Mouse (Mus musculus) cortical plate, adult 2 months (tissue): ENCODE measurements around the gene Itgax. TPM values are rescaled to one million over a fixed set of nuclear protein-coding genes. Genes with fewer than 3 reads are reported as not detected.

Source experiments
- H3K27ac ChIP-seq: fragments of 200-500 bp; 2 replicates; pipeline ENCODE4 v1.5.1; 2012; ENCODE audit warnings: low read length, control low read depth, inconsistent platforms; ENCODE audit not compliant: insufficient read depth
- H3K4me1 ChIP-seq: fragments of 200-500 bp; 2 replicates; pipeline ENCODE4 v1.6.1; 2011; ENCODE audit warnings: low read length; ENCODE audit not compliant: control insufficient read depth, insufficient read depth
- H3K4me3 ChIP-seq: fragments of 200-500 bp; 2 replicates; pipeline ENCODE4 v1.5.1; 2011; ENCODE audit warnings: mild to moderate bottlenecking, low read length, control low read depth; ENCODE audit not compliant: insufficient read depth
- CTCF ChIP-seq: fragments of 200-500 bp; IDR thresholded peaks from 2 replicates; pipeline ENCODE4 v1.5.1; 2011; ENCODE audit warnings: mild to moderate bottlenecking, control low read depth, low read length; ENCODE audit not compliant: insufficient read depth; ENCODE audit errors: extremely low read depth
- POLR2A ChIP-seq: fragments of 200-500 bp; IDR thresholded peaks from 2 replicates; pipeline ENCODE4 v1.6.1; 2011; ENCODE audit warnings: mild to moderate bottlenecking, low read length, control low read depth; ENCODE audit not compliant: insufficient read depth; ENCODE audit errors: extremely low read depth
- polyA plus RNA-seq: library from polyadenylated mRNA; depleted of rRNA; stranded (reverse); fragments of >200 nt; gene quantifications from 2 replicates; pipeline ENCODE4 v1.2.3, GENCODE M21; 2012; rRNA removed

The Itgax gene
- 0.21 and 0.23 TPM in 2 replicates for polyA plus RNA-seq

GRCm38 (mm10) chr7:128128741-128129720, at the start of gene Itgax:
Gene Itgax, plus strand, starts transcription at chr7:128129547.
- Histone ChIP-seq H3K4me3 (no peak within 1 kb of the TSS), H3K27ac (no peak within 1 kb of the TSS), H3K4me1 (no peaks in the 10 kb centered on the region)
- TF ChIP-seq POLR2A (no peak), CTCF (no peak)

DNA sequence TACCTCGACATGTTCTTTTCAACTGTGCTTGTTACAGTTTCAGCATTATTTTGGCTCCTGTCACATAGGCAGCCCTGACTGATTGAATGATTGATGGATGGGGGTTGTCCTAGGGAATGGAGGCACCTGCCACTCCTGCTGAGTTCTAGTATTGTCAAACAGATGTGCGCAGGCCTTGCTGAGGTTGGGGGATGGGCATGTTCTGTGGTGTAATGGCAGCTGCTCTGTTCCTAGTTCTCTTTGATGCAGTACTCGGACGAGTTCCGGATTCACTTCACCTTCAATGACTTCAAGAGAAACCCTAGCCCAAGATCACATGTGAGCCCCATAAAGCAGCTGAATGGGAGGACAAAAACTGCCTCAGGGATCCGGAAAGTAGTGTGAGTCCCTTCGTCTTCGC, 49.3 kb upstream of the Itgax start:
- TF ChIP-seq POLR2A (no peak), CTCF (no peak)
- Histone ChIP-seq H3K4me1 (no peaks in the 10 kb centered on the region), H3K4me3 (no peak overlapping the region), H3K27ac (no peak overlapping the region)

- no peaks in the 10 kb centered on the region for H3K4me1 ChIP-seq
- TF ChIP-seq CTCF (no peak), POLR2A (no peak)
- no peak overlapping the region for H3K27ac ChIP-seq
- no peak overlapping the region for H3K4me3 ChIP-seq
Observed at GRCm38 (mm10) chr7:128089141-128089540, 40.2 kb upstream of the Itgax start.

GRCm38 (mm10) chr7:128098135-128098534, 31.2 kb upstream of the Itgax start:
- Histone ChIP-seq H3K4me1 (no peaks in the 10 kb centered on the region), H3K27ac (no peak overlapping the region), H3K4me3 (no peak overlapping the region)
- TF ChIP-seq POLR2A (no peak), CTCF (no peak)

GRCm38 (mm10) chr7:128100742-128101357, 28.5 kb upstream of the Itgax start:
- no peak for TF ChIP-seq POLR2A
- Histone ChIP-seq H3K27ac (no peak overlapping the region), H3K4me3 (no peak overlapping the region), H3K4me1 (no peaks in the 10 kb centered on the region)

- TF ChIP-seq CTCF (peak; percentile 54), POLR2A (no peak)
- H3K27ac ChIP-seq, result no peak overlapping the region
- no peaks in the 10 kb centered on the region for H3K4me1 ChIP-seq
- H3K4me3 ChIP-seq, result no peak overlapping the region
Observed at GRCm38 (mm10) chr7:128105246-128105645, 24.1 kb upstream of the Itgax start.

- Histone ChIP-seq H3K4me3 (no peak overlapping the region), H3K4me1 (no peaks in the 10 kb centered on the region), H3K27ac (no peak overlapping the region)
- no peak for TF ChIP-seq POLR2A
- TF ChIP-seq CTCF, result no peak
Observed at GRCm38 (mm10) chr7:128107462-128107861, 21.9 kb upstream of the Itgax start.

DNA sequence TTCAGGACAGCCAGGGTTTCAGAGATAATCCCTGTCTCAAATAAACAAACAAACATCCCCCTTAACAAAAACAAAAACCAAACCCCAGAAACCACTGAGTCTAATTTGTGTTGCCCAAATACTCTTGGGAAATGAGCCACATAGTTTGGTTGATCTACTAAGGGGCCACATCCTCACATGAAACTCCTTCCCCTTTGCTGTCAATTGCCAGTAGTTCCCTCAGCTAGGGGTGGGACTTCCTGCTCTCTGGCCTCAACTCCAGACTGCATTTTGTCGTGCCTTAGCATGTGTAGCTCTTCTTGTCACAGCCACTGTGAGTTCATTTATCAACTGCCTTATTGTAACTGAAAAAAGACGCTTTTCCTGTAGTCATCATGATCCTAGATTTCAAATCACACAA, 19.0 kb upstream of the Itgax start:
- Histone ChIP-seq H3K4me1 (no peaks in the 10 kb centered on the region), H3K4me3 (no peak overlapping the region), H3K27ac (no peak overlapping the region)
- no peak for TF ChIP-seq CTCF
- no peak for TF ChIP-seq POLR2A

DNA sequence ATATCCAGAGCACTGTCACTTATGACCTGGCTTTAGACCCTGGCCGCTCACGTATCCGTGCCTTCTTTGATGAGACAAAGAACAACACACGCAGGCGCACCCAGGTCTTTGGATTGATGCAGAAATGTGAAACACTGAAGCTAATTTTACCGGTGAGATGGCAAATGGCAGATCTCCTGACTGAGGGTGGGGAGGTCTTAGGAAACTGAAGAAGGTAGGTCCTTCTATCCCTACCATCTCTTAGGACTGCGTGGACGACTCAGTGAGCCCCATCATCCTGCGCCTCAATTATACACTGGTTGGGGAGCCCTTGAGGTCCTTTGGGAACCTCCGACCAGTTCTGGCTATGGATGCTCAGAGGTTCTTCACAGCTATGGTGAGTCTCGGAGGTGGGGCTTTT, 17.2 kb upstream of the Itgax start:
- no peak overlapping the region for H3K4me3 ChIP-seq
- no peaks in the 10 kb centered on the region for H3K4me1 ChIP-seq
- H3K27ac ChIP-seq, result no peak overlapping the region
- TF ChIP-seq POLR2A (no peak), CTCF (no peak)

DNA sequence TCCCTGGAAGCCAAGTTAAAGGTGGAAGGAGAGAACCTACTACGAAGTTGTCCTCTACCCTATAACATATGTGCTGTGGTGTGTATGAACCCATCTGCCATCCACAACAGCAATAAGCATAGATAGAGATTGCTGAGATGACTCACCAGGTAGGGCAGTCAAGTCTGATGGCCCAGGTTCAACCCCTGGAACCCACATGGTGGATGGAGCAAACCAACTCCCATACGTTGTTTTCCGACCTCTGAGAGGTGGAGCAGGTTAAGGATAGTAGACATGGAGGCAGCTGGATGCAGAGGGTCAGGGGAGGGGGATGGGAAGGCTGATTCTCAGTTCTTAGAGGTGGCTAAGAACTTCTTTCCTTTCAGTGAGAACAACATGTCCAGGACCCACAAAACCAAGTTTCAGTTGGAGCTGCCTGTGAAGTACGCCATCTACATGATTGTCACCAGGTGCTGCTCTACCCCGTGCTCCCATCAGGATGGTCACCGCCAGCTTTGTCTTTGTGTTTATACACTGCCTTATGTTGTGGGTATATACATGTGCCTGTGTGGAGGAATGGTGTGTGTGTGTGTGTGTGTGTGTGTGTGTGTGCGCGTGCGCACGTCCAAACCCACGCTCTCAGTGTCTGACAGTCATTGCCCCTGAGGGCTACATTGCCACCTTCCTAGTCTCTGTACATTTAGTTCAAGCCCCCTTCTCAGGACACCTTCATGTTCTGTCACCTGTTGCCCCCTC, 14.8 kb upstream of the Itgax start:
- Histone ChIP-seq H3K4me1 (no peaks in the 10 kb centered on the region), H3K27ac (no peak overlapping the region), H3K4me3 (no peak overlapping the region)
- TF ChIP-seq POLR2A, result no peak
- TF ChIP-seq CTCF, result no peak
